ENCODE assay signal across 15 mouse cellular contexts in genomic region chr19:7225096-7225690, GRCm38 (mm10).
"Had no signal": no experiment of that assay in that cellular context is flagged by ENCODE, and none has a peak within 500 bp of the region (broad histone marks: within the 10 kb centered on the region; RNA-seq: fewer than 3 reads in every experiment).

No protein-coding gene starts in this region.

- H3K4me3 ChIP-seq: intestine, embryonic 15.5 days; limb, embryonic 15.5 days; liver, embryonic 13.5 days; lung, embryonic 15.5 days; megakaryocyte, embryonic 14.5 days; neural tube, embryonic 13.5 days; stomach, embryonic 15.5 days had no signal

- H3K4me1 ChIP-seq: limb, embryonic 15.5 days; lung, embryonic 15.5 days; neural tube, embryonic 13.5 days; stomach, embryonic 15.5 days had no signal

- H3K27me3 ChIP-seq: intestine, embryonic 15.5 days; limb, embryonic 15.5 days; liver, embryonic 13.5 days; lung, embryonic 15.5 days; megakaryocyte, embryonic 14.5 days; neural tube, embryonic 13.5 days; stomach, embryonic 15.5 days had no signal

- H3K4me2 ChIP-seq: intestine, embryonic 15.5 days; limb, embryonic 15.5 days; liver, embryonic 13.5 days; lung, embryonic 15.5 days; midbrain, embryonic 11.5 days; neural tube, embryonic 13.5 days; stomach, embryonic 15.5 days had no signal

- H3K27ac ChIP-seq: intestine, embryonic 15.5 days; limb, embryonic 15.5 days; liver, embryonic 13.5 days; lung, embryonic 15.5 days; neural tube, embryonic 13.5 days had no signal

- ATAC-seq: intestine, embryonic 15.5 days; liver, postnatal 0 days; midbrain, embryonic 16.5 days had no signal

- H3K9me3 ChIP-seq: intestine, embryonic 15.5 days; limb, embryonic 15.5 days; liver, embryonic 13.5 days; lung, embryonic 15.5 days; megakaryocyte, embryonic 14.5 days; neural tube, embryonic 13.5 days; stomach, embryonic 15.5 days had no signal

- H3K9ac ChIP-seq: intestine, embryonic 15.5 days; limb, embryonic 15.5 days; liver, embryonic 13.5 days; lung, embryonic 15.5 days; neural tube, embryonic 13.5 days; stomach, embryonic 15.5 days had no signal

- DNase-seq: left cerebral cortex, postnatal 4 days; liver, embryonic 13.5 days; liver, postnatal 0 days; lung, postnatal 14 days; retina, postnatal 1 day; right cerebral cortex, postnatal 4 days; spleen, adult 18-20 months had no signal
